Mouse (Mus musculus) macrophage (primary cell): ENCODE results near the gene Ccdc137. TPM values are rescaled to one million over a fixed set of nuclear protein-coding genes. Genes with fewer than 3 reads are reported as not detected.
"Not testable (repeated sequence)": the region's sequence is repeated elsewhere in the genome, so short reads cannot be mapped to it uniquely, and the experiment has no call there.

Experiments used
- H3K27ac ChIP-seq: fragments of 350-480 bp; formaldehyde crosslinking; 2 replicates; pipeline ENCODE4 v1.9.0; 2021
- H3K36me3 ChIP-seq: fragments of 350-480 bp; formaldehyde crosslinking; 2 replicates; pipeline ENCODE4 v1.9.0; 2021; ENCODE audit errors: inconsistent target
- H3K4me3 ChIP-seq: fragments of 350-480 bp; formaldehyde crosslinking; 2 replicates; pipeline ENCODE4 v1.9.0; 2021; ENCODE audit errors: inconsistent target
- H3K79me2 ChIP-seq: fragments of 350-480 bp; formaldehyde crosslinking; 2 replicates; pipeline ENCODE4 v1.9.0; 2021; ENCODE audit errors: inconsistent target
- WGBS: methylation state at CpG from one replicate; pipeline ENCODE4 v1.1.7; 2026; ENCODE audit warnings: inconsistent platforms; ENCODE audit not compliant: missing documents; 5-methylcytosine and 5-hydroxymethylcytosine counted together
- polyA plus RNA-seq: library from polyadenylated mRNA; stranded (reverse); fragments of 250-400 nt; gene quantifications from 3 replicates; pipeline ENCODE4 v1.2.4, GENCODE M21; 2018; ENCODE audit warnings: inconsistent platforms
- total RNA-seq, 78 experiments: library from RNA; depleted of rRNA; stranded (reverse); fragments of 250-400 nt; gene quantifications; 1 replicate in 9 of 78; 2 replicates in 24 of 78; 3 replicates in 43 of 78; 4 replicates in 2 of 78; pipeline ENCODE4 v1.2.4; 2018; ENCODE audit warnings: inconsistent platforms in 56 of 78

Gene Ccdc137
- total RNA-seq (2018; cell fraction: chromatin; rRNA removed): 10 to 100 TPM in 24 of 26 experiments, 1 to 10 TPM in 2; 6.9 to 49.6 (median 24.7) TPM
- total RNA-seq (2018; cell fraction: cytosol; rRNA removed): 1 to 10 TPM; 1.7 to 9.1 (median 6.7) TPM
- 10 to 100 TPM in 20 of 26 experiments, 1 to 10 TPM in 6; 5.0 to 34.2 (median 15.0) TPM for total RNA-seq (2018; cell fraction: nucleus; rRNA removed)
- 11.7 to 12.7 TPM (median 11.8 TPM) in 3 replicates for polyA plus RNA-seq

- Histone ChIP-seq H3K27ac (peak within 1 kb of the TSS; percentile 67), H3K4me3 (peak within 1 kb of the TSS; percentile 77), H3K36me3 (peaks cover 19% of the 10 kb centered on the region; the same call in 1 of the 2 replicates), H3K79me2 (peaks cover 20% of the 10 kb centered on the region; the same call in 1 of the 2 replicates)
- WGBS: 4% methylated on average over 59 of the region's 62 CpGs
Observed at GRCm38 (mm10) chr11:120457772-120458751, at the start of gene Ccdc137, which contains the start of gene Oxld1. TSS of gene Ccdc137 (plus strand) at chr11:120458115. TSS of gene Oxld1 (minus strand) at chr11:120458068.

GRCm38 (mm10) chr11:120413621-120414020 is 44.3 kb upstream of the Ccdc137 start:
- not testable (repeated sequence) for H3K4me3 ChIP-seq, H3K79me2 ChIP-seq, H3K27ac ChIP-seq
- 93% methylated on average over 6 of the region's 10 CpGs for WGBS
- H3K36me3 ChIP-seq: peaks cover 83% of the 10 kb centered on the region

GRCm38 (mm10) chr11:120417852-120418251 is 40.1 kb upstream of the Ccdc137 start:
- Histone ChIP-seq H3K36me3 (peaks cover 63% of the 10 kb centered on the region), H3K4me3 (no peak overlapping the region), H3K79me2 (peaks cover 17% of the 10 kb centered on the region), H3K27ac (no peak overlapping the region)
- 95% methylated on average over 7 of the region's 7 CpGs for whole genome bisulfite sequencing

DNA sequence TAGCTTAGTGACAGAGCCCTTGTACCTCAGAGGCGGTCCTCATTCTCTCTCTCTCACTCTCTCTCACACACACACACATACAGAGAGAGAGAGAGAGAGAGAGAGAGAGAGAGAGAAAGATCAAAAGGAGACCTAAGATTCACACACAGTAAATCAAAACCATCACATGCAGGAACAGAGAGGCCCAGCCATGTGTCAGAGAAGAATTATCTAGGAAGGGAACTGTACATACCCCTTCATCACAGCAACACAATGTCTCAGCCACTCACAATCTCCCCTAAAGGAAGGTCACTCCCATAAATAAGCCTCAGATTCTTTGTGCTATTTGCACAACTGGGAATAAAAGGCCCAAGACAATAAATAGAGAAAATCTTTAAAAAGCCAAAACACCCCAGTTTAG is 39.3 kb upstream of the Ccdc137 start:
- H3K4me3 ChIP-seq: no peak overlapping the region
- H3K36me3 ChIP-seq: peaks cover 58% of the 10 kb centered on the region
- H3K27ac ChIP-seq: no peak overlapping the region
- peaks cover 25% of the 10 kb centered on the region for H3K79me2 ChIP-seq
- WGBS: 89% methylated on average over 1 of the region's 1 CpGs

DNA sequence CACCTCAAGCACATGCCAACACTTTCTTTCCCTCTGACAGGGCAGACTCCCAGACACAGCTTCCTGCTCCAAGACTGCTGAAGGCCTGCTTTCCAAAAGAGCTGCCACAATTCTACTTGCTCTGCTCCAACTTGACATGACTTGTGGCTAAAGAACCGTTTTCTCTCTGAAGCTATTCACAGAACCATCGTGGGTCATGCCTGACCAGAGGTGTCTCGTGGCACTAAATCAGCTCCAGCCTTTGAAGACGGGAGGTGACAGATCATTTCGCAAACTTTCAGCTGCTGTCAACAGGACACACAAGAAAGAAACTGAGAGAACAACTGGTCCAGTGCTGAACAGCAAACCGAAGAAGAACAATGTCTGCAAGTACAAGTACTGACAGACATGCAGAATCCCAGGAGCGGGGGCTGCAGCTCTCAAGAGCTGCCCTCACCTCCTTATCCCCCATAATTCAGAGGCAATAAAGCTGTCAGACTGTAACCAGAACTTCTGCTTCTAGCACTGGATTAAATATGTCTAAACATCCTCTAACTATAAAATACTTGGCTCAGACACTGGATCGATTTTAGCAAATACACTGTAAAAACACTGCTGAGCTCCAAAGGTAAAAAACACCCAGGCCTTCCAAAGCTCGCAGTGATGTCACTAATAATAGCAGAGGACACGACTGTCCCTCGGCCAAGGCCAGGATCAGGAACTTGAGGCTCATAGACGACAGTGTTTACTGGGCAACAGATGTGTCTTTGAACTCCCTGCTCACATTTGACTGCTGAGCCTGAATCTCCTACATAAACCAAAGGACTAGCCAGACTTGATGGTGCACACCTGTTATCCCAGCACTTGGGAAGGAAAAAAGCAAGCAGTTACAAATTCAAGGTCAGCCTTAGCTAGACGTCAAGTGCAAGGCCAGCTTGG is 35.0 kb upstream of the Ccdc137 start:
- peaks cover 68% of the 10 kb centered on the region for H3K79me2 ChIP-seq
- H3K4me3 ChIP-seq: no peak overlapping the region
- H3K36me3 ChIP-seq: peaks cover 63% of the 10 kb centered on the region
- H3K27ac ChIP-seq: no peak overlapping the region
- WGBS: 67% methylated on average over 13 of the region's 13 CpGs

- WGBS: 67% methylated on average over 7 of the region's 9 CpGs
- Histone ChIP-seq H3K79me2 (peaks cover 76% of the 10 kb centered on the region), H3K36me3 (peaks cover 63% of the 10 kb centered on the region), H3K4me3 (no peak overlapping the region), H3K27ac (no peak overlapping the region)
Observed at GRCm38 (mm10) chr11:120423569-120424295, 34.2 kb upstream of the Ccdc137 start.

- WGBS: 77% methylated on average over 3 of the region's 3 CpGs
- H3K79me2 ChIP-seq: peaks cover 100% of the 10 kb centered on the region
- no peak overlapping the region for H3K27ac ChIP-seq
- H3K36me3 ChIP-seq: peaks cover 70% of the 10 kb centered on the region
- H3K4me3 ChIP-seq: no peak overlapping the region
Observed at GRCm38 (mm10) chr11:120426727-120427126, 31.2 kb upstream of the Ccdc137 start.

- peaks cover 28% of the 10 kb centered on the region for H3K36me3 ChIP-seq
- H3K27ac ChIP-seq: peak within 1 kb of the TSS; percentile 46
- H3K79me2 ChIP-seq: peaks cover 48% of the 10 kb centered on the region
- WGBS: under 1% methylated on average over 73 of the region's 77 CpGs
- H3K4me3 ChIP-seq: peak within 1 kb of the TSS; percentile 74
Observed at GRCm38 (mm10) chr11:120437152-120437856, 20.6 kb upstream of the Ccdc137 start, which contains the start of gene Nploc4. TSS of gene Nploc4 (minus strand) at chr11:120437708.

DNA sequence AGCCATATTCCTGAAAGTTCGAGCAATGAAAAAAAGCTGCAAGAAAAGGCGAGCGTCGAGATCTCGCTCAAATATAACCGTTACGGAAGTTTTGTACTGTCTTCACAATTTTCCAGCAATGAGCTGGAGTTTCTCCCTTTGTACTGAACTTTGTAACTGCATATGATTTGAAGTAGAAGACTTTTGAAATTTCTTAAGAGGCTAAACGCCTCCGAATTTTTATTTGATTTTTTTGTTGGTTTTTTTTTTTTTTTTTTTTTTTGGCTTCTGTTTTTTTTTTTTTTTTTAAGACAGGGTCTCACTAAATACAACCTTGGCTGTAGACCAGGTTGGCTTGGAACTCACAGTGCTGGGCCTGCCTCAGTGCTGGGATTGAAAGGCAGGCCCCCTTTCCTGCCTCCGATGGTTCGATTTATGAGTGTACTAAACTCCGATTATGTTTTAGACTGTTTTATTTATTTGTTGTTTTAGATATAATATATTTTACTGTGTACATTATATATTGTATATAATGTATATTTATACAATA is 20.0 kb upstream of the Ccdc137 start:
- peaks cover 21% of the 10 kb centered on the region for H3K36me3 ChIP-seq
- H3K27ac ChIP-seq: peak overlapping the region; percentile 46
- peak overlapping the region; percentile 34 for H3K4me3 ChIP-seq
- 31% methylated on average over 10 of the region's 12 CpGs for WGBS
- H3K79me2 ChIP-seq: peaks cover 42% of the 10 kb centered on the region

- 97% methylated on average over 3 of the region's 3 CpGs for WGBS
- H3K79me2 ChIP-seq: no peaks in the 10 kb centered on the region
Observed at GRCm38 (mm10) chr11:120442344-120442743, 15.6 kb upstream of the Ccdc137 start, which contains the start of gene Tspan10. TSS of gene Tspan10 (plus strand) at chr11:120442644.

DNA sequence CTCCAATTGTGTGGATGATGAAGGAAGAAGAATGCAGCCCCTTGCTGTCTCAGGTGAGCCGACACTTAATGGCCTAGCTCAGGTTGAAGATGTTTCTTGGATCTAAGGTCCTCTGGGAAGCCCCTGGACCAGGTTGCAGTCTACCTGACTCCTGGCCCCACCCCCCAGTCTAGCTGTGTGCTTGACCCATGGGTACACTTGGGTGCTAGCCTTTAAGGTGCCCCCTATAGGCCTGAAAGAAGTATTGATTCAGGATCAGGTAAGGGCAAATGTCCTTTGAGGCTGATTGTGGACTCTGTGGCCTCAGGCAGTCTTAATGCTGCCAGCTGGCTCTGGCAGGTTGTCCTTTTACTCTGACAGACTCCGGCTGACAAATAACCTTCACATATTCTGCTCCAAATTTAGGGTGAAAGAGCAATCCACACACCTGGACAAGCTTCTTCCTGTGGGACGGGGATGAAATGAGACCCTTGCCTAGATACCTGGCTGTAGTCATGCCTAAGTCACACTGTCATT is 15.1 kb upstream of the Ccdc137 start:
- WGBS: 80% methylated on average over 2 of the region's 3 CpGs
- Histone ChIP-seq H3K79me2 (no peaks in the 10 kb centered on the region), H3K36me3 (no peaks in the 10 kb centered on the region)

More at GRCm38 (mm10) chr11:120442344-120442743, 15.6 kb upstream of the Ccdc137 start, which contains the start of gene Tspan10:
- Histone ChIP-seq H3K36me3 (no peaks in the 10 kb centered on the region), H3K27ac (no peak within 1 kb of the TSS), H3K4me3 (no peak within 1 kb of the TSS)

DNA sequence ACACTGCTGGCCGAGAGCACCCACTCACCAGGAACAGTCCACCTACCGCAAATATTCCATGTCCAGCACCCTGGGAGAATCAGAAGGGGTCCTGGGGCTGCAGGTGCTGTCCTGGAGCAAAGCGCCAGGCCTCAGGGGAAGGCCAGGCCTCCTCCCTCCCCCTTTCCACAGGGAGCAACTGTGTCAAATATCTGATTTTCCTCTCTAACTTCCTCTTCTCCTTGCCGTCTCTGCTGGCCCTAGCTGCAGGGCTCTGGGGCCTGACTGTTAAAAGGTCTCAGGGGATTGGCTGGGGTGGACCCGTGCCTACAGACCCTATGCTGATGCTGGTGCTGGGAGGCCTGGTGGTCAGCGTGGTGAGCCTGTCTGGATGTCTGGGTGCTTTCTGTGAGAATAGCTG is 13.8 kb upstream of the Ccdc137 start:
- Histone ChIP-seq H3K79me2 (no peaks in the 10 kb centered on the region), H3K27ac (no peak overlapping the region), H3K36me3 (no peaks in the 10 kb centered on the region), H3K4me3 (no peak overlapping the region)
- WGBS: 70% methylated on average over 6 of the region's 6 CpGs

More for the DNA sequence above, 15.1 kb upstream of the Ccdc137 start:
- Histone ChIP-seq H3K27ac (no peak overlapping the region), H3K4me3 (no peak overlapping the region)
